Mouse (Mus musculus) embryonic facial prominence, embryonic 15.5 days (tissue): ENCODE results near the gene Ppp1r12b. TPM values are rescaled to one million over a fixed set of nuclear protein-coding genes. Genes with fewer than 3 reads are reported as not detected.
A peak's percentile ranks its signal among the peaks of the same experiment; 100 is the strongest.
"Not testable (repeated sequence)": the region's sequence is repeated elsewhere in the genome, so short reads cannot be mapped to it uniquely, and the experiment has no call there.

Experiments
- ATAC-seq: fragments of 200-750 bp; cut with Nextera tagmentation; 2 replicates; pipeline ENCODE4 v1.8.0; 2017; ENCODE audit warnings: low read depth, moderate TSS enrichment; ENCODE audit not compliant: insufficient number of reproducible peaks, low FRiP score, low TSS enrichment
- H3K27ac ChIP-seq: fragments of 300-500 bp; sonication (generic); replicated peaks from 2 replicates; pipeline ENCODE4 v1.5.1; 2015; ENCODE audit warnings: mild to moderate bottlenecking, inconsistent platforms
- H3K27me3 ChIP-seq: fragments of 300-500 bp; sonication (generic); 2 replicates; pipeline ENCODE4 v1.6.1; 2015; ENCODE audit warnings: inconsistent platforms
- H3K36me3 ChIP-seq: fragments of 300-500 bp; sonication (generic); 2 replicates; pipeline ENCODE4 v1.6.1; 2015; ENCODE audit warnings: mild to moderate bottlenecking, inconsistent platforms
- H3K4me1 ChIP-seq: fragments of 300-500 bp; sonication (generic); 2 replicates; pipeline ENCODE4 v1.6.1; 2015; ENCODE audit warnings: inconsistent platforms
- H3K4me2 ChIP-seq: fragments of 300-500 bp; sonication (generic); replicated peaks from 2 replicates; pipeline ENCODE4 v1.6.1; 2015; ENCODE audit warnings: mild to moderate bottlenecking, inconsistent platforms
- H3K4me3 ChIP-seq: fragments of 300-500 bp; sonication (generic); replicated peaks from 2 replicates; pipeline ENCODE4 v1.5.1; 2015; ENCODE audit warnings: mild to moderate bottlenecking, inconsistent platforms
- H3K9ac ChIP-seq: fragments of 300-500 bp; sonication (generic); 2 replicates; pipeline ENCODE4 v1.6.1; 2015; ENCODE audit warnings: inconsistent platforms
- H3K9me3 ChIP-seq: fragments of 300-500 bp; sonication (generic); replicated peaks from 2 replicates; pipeline ENCODE4 v1.6.1; 2016; ENCODE audit warnings: inconsistent platforms
- WGBS: fragments of 180-500 bp; shearing (Covaris S2); methylation state at CpG from one replicate; pipeline ENCODE4 v1.1.7; 2015; 5-methylcytosine and 5-hydroxymethylcytosine counted together
- polyA plus RNA-seq: library from polyadenylated mRNA; unstranded; fragments of >200 nt; fragmentation: Nextera tagmentation; extraction: Ambion mirVana; gene quantifications from 2 replicates; pipeline ENCODE4 v1.2.1, GENCODE M21; 2015

The Ppp1r12b gene
- polyA plus RNA-seq, 1 experiment from 2014 or later: 9.6 TPM

DNA sequence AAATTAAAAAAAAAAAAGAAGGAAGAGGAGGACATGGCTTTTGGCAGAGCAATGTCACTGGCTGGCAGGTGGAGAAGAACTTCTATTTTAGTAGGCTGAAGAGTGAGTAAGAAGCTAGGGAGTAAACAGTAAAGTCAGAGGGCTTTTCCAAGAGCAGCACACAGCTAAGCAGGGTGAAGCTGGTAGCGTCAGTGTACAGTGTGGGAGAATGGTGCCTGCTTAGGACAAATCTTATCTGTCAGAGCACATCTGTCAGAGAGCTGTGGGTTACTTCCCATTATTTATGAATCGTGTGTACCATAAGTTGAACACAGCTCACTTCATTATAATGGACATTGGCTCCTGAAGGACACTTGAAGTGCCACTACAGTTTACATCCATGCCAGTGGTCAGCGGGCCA lies 102.9 kb downstream of the Ppp1r12b start:
- Histone ChIP-seq H3K4me2 (no peak overlapping the region), H3K9ac (no peak overlapping the region), H3K4me3 (no peak overlapping the region), H3K9me3 (no peaks in the 10 kb centered on the region), H3K4me1 (no peaks in the 10 kb centered on the region), H3K27ac (no peak overlapping the region), H3K27me3 (no peaks in the 10 kb centered on the region), H3K36me3 (peaks cover 6% of the 10 kb centered on the region; the same call in 1 of the 2 replicates)
- 88% methylated on average over 3 of the region's 3 CpGs for WGBS
- no peak for ATAC-seq

DNA sequence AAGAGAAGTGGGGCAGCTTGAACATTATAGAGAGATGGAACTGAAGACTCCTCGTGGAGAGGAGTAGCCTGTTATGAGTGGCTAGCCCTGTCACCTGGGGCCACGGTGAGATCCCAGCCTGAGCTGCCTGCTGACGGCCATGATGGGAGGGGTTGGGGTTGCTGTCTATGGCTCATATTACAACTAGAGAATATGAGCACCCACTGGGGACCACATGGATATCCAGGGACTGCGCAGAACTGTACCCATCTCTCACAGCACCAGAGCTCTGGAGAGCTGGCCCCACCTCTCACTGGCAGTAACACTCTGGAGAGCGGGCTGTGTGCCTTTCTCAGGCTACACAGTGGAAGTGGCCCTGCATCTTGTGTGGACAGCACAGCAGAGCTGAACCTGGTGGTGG lies 104.5 kb downstream of the Ppp1r12b start:
- H3K9ac ChIP-seq: no peak overlapping the region
- H3K4me1 ChIP-seq: peaks cover 7% of the 10 kb centered on the region; the same call in 1 of the 2 replicates
- ATAC-seq: peak; percentile 70
- no peak overlapping the region for H3K4me2 ChIP-seq
- H3K9me3 ChIP-seq: no peaks in the 10 kb centered on the region
- H3K27ac ChIP-seq: no peak overlapping the region
- H3K4me3 ChIP-seq: no peak overlapping the region
- H3K36me3 ChIP-seq: peaks cover 6% of the 10 kb centered on the region; the same call in 1 of the 2 replicates
- 67% methylated on average over 5 of the region's 5 CpGs for WGBS
- no peaks in the 10 kb centered on the region for H3K27me3 ChIP-seq

DNA sequence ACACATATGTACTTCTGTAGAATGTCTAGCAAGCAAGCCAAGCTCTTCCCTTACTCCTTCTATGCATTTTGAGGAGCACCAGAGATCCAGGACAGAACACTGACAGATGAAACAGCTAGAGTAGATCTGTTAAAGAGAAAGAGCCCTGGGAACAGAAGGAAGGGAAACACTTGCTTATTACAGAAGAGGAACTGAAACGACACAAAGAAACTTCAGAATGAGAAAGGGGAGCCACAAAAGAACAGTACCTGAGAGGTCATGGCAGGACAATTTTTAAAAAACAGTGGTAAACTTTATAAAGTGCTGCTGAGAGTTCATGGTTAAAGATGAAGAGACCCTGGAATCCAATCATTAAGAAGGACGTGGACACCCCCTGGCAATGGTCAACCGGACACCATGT lies 105.4 kb downstream of the Ppp1r12b start:
- no peak overlapping the region for H3K9ac ChIP-seq
- ATAC-seq: no peak
- H3K27me3 ChIP-seq: no peaks in the 10 kb centered on the region
- no peaks in the 10 kb centered on the region for H3K9me3 ChIP-seq
- no peak overlapping the region for H3K4me3 ChIP-seq
- H3K27ac ChIP-seq: no peak overlapping the region
- peaks cover 7% of the 10 kb centered on the region; the same call in 1 of the 2 replicates for H3K4me1 ChIP-seq
- peaks cover 6% of the 10 kb centered on the region; the same call in 1 of the 2 replicates for H3K36me3 ChIP-seq
- H3K4me2 ChIP-seq: no peak overlapping the region
- WGBS: 95% methylated on average over 3 of the region's 3 CpGs

DNA sequence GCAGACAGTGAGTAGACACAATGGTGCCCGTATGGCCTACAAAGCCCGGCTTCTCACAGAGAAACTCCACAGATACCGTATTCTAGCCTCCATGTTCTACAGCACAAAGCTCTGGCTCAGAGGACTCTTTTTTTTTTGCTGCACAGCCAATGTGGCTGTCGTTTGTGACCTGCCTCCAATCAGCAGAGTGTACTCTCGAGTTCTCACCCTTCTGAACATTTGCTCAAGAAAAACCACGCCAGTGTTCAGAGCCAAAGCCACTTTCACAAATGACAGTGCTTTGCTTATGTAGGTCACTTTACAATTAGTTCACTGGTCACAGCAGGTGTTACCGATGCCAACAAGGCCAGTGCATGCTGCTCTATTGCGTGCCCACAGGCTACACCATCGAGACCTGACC lies 107.9 kb downstream of the Ppp1r12b start:
- WGBS: 76% methylated on average over 9 of the region's 9 CpGs
- Histone ChIP-seq H3K9me3 (no peaks in the 10 kb centered on the region), H3K4me2 (no peak overlapping the region), H3K36me3 (peaks cover 6% of the 10 kb centered on the region; the same call in 1 of the 2 replicates), H3K9ac (no peak overlapping the region), H3K4me1 (peaks cover 7% of the 10 kb centered on the region; the same call in 1 of the 2 replicates), H3K4me3 (no peak overlapping the region), H3K27me3 (no peaks in the 10 kb centered on the region), H3K27ac (no peak overlapping the region)
- no peak for ATAC-seq

DNA sequence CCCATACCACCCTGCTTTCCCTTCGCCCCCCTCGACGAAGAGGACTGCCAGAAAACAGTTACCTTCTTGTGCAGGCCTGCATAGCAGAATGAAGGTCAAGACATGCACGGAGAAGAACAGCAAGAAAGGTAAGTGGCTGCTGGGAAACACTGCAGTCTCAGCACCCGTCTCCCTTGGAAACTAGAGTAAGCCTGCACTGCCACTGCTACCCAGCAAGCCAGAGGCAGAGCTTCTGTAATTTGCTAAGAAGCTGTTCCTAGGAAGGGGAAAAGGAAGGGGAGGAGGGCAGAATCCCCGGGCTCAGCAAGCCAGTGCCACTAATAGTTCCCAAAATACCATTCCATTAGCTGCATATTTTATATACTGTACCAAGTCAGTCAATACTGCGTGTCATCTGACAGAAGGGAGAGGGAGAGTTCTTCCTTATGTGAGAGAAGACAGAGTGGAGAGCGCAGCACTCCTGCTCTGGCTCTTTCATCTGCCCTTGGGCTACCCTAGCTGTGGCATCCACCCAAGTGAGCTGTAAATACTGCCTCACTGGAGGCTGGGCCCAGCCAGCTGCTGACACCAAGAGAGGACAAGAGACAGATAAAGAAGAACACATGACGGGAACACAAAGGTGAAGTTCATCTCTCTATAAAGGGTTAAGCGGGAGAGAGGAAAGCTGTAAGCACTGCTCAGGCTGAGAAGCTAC lies 109.3 kb downstream of the Ppp1r12b start:
- Histone ChIP-seq H3K27me3 (no peaks in the 10 kb centered on the region), H3K9ac (no peak overlapping the region), H3K4me2 (no peak overlapping the region), H3K36me3 (peaks cover 5% of the 10 kb centered on the region; the same call in 1 of the 2 replicates), H3K9me3 (no peaks in the 10 kb centered on the region), H3K4me1 (peaks cover 7% of the 10 kb centered on the region; the same call in 1 of the 2 replicates), H3K27ac (no peak overlapping the region), H3K4me3 (no peak overlapping the region)
- WGBS: 63% methylated on average over 10 of the region's 10 CpGs
- ATAC-seq: no peak

DNA sequence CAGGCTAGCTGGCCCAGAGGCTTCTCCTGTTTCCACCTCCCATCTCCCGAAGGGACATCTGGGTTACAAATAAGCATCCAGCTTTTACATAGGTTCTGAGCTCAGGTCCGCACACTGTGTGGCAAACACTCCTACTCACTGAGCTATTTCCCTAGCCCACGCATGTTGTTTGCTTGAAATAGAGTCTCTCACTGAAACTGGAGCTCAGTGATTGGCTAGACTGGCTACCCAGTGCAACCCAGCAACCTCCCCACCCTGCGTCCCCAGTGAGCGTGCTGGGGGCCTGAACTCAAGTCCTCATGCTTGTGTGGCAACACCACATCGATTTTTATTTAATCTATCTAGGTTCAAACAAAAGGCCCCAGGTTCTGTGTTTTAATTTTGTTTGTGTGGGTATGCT lies 112.4 kb downstream of the Ppp1r12b start:
- Histone ChIP-seq H3K9me3 (no peaks in the 10 kb centered on the region), H3K4me1 (peaks cover 7% of the 10 kb centered on the region; the same call in 1 of the 2 replicates), H3K4me3 (no peak overlapping the region), H3K4me2 (no peak overlapping the region), H3K9ac (no peak overlapping the region), H3K27ac (no peak overlapping the region), H3K36me3 (peaks cover 17% of the 10 kb centered on the region; the same call in 1 of the 2 replicates), H3K27me3 (no peaks in the 10 kb centered on the region)
- ATAC-seq: no peak
- WGBS: 86% methylated on average over 6 of the region's 6 CpGs

DNA sequence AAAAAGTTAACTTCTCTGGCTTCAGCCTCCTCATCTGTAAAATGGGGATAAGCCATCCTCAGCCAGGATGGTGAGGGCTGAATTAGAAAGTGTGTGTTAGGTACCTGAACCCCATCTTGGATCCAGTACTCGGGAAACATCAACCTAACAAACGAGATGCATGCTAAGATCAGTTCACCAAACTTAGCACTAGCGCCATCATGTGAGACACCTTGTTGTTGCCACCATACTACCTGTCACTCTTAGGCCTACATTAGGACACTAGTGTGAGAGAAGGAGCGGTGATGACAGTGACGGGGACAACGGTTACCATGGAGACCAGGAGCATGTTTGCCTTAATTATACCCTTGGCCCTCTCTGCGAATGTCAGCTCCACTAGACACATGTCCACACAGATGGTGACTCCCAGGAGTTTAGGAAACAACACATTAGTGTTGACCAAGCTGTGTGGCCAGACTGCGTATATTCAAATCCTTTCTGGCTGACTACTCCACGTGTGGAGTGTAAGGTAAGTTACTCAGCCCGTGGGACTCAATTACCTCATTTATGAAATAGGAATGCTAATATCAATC lies 118.7 kb downstream of the Ppp1r12b start:
- Histone ChIP-seq H3K4me1 (no peaks in the 10 kb centered on the region), H3K4me3 (no peak overlapping the region), H3K27ac (no peak overlapping the region), H3K27me3 (no peaks in the 10 kb centered on the region), H3K4me2 (no peak overlapping the region), H3K36me3 (peaks cover 44% of the 10 kb centered on the region), H3K9me3 (no peaks in the 10 kb centered on the region), H3K9ac (no peak overlapping the region)
- peak; percentile 34; the same call in 1 of the 2 replicates for ATAC-seq
- WGBS: 70% methylated on average over 10 of the region's 10 CpGs

DNA sequence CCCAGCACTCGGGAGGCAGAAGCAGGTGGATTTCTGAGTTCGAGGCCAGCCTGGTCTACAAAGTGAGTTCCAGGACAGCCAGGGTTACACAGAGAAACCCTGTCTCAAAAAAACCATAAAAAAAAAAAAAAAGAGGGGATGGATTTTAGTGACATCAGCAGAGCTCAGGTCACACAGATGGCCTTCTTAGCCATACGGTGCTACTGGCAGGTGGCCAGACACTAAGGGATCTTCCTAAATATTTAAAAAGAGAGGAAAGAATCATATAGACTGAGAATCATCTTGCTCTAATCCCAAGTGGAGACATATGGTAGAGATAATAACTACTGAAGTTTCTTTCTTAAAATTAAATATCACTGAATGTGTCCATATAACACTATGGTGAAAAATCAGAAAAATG lies 124.9 kb downstream of the Ppp1r12b start:
- not testable (repeated sequence) for H3K27ac ChIP-seq, H3K4me3 ChIP-seq, H3K9me3 ChIP-seq, H3K4me1 ChIP-seq, H3K27me3 ChIP-seq, H3K9ac ChIP-seq, ATAC-seq, H3K4me2 ChIP-seq
- 75% methylated on average over 3 of the region's 3 CpGs for WGBS
- H3K36me3 ChIP-seq: peaks cover 17% of the 10 kb centered on the region

DNA sequence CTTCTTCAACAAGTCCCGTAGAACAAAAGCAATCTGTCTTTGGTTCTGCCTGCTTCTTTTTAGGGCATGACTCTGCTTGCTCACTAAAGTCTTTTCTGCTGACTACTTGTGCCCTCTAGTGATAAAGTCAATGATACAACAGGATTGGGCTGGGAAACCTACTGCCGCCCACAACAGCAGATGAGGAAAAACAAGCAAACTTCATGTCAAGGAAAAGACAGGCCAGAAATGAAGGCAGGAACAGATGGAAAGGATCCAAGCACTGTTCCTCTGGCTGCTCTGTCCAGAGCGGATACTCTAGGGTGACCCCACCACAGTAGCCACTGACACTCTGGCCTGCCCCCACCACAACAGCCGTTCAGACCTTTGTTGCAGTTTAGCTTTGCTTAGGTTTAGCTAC lies 126.1 kb downstream of the Ppp1r12b start:
- no peak for ATAC-seq
- Histone ChIP-seq H3K9me3 (no peaks in the 10 kb centered on the region), H3K9ac (no peak overlapping the region), H3K27ac (no peak overlapping the region), H3K36me3 (peaks cover 5% of the 10 kb centered on the region), H3K4me1 (0 out of 2 replicates have a peak, but pooled peaks cover 3% of the 10 kb centered on the region), H3K27me3 (no peaks in the 10 kb centered on the region), H3K4me3 (no peak overlapping the region), H3K4me2 (no peak overlapping the region)
- WGBS: 48% methylated on average over 4 of the region's 4 CpGs

DNA sequence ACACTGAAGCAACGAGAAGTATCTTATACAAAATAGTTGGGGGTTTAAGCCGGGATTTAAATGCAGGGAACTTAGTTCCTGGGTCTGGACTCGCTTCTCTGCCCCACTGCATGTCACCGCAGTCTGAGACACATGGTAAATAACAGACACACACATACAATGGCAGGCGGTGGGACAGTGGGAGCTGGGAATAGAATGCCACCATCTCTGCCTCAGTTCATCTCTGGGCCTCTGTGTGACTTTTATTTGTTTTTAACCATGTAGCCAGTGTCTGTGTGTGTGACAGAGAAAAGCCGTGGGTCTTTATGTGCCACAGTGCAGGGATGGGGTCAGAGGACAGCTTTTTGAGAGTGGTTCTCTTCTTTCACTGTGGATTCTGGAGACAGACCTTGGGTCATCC lies 130.8 kb downstream of the Ppp1r12b start:
- no peak for ATAC-seq
- no peak overlapping the region for H3K4me3 ChIP-seq
- no peaks in the 10 kb centered on the region for H3K9me3 ChIP-seq
- no peak overlapping the region for H3K4me2 ChIP-seq
- peaks cover 12% of the 10 kb centered on the region; the same call in 1 of the 2 replicates for H3K4me1 ChIP-seq
- no peak overlapping the region for H3K9ac ChIP-seq
- no peaks in the 10 kb centered on the region for H3K36me3 ChIP-seq
- no peaks in the 10 kb centered on the region for H3K27me3 ChIP-seq
- 68% methylated on average over 6 of the region's 6 CpGs for WGBS
- 0 out of 2 replicates have a peak overlapping the region, but pooled peaks have one; percentile 23 for H3K27ac ChIP-seq

DNA sequence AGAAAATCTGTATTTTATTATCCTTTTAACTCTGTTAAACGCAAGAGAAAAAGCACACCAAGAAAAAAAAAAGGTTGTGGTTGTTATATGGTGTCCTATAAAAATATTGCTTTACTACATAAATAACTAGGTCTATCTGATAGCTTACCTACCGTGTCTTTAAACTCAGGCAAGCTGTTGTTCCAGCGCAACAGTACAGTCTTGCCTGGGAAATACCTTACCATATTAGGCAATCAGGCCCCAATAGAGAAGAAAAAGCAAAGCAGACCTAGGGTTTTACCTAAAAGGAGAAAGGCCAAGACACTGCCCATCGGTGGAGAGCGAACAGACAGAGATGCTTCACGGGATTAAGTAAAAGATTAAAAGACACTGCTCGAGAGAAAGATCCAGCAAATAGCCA lies 131.9 kb downstream of the Ppp1r12b start:
- no peak overlapping the region for H3K4me3 ChIP-seq
- no peaks in the 10 kb centered on the region for H3K9me3 ChIP-seq
- WGBS: 31% methylated on average over 7 of the region's 7 CpGs
- no peaks in the 10 kb centered on the region for H3K27me3 ChIP-seq
- H3K27ac ChIP-seq: peak overlapping the region; percentile 9; the same call in 1 of the 2 replicates
- peaks cover 12% of the 10 kb centered on the region; the same call in 1 of the 2 replicates for H3K4me1 ChIP-seq
- H3K9ac ChIP-seq: no peak overlapping the region
- no peak for ATAC-seq
- H3K36me3 ChIP-seq: no peaks in the 10 kb centered on the region
- no peak overlapping the region for H3K4me2 ChIP-seq
